ENCODE assay signal across 12 mouse cellular contexts in genomic region chr13:34255297-34255696, GRCm38 (mm10).
DNase-seq lines count a peak whose midpoint lies in the region; ATAC-seq and TF ChIP-seq lines count a peak whose summit lies in the region.
"Had no signal": no experiment of that assay in that cellular context is flagged by ENCODE, and none has a peak within 500 bp of the region (broad histone marks: within the 10 kb centered on the region; RNA-seq: fewer than 3 reads in every experiment).

No protein-coding gene starts in this region.

- no peak for TF ChIP-seq CTCF in liver, adult 2 months (IDR thresholded peaks at IDR 0.05; ENCODE audit: low read depth, low read length)

- no peak overlapping the region for H3K9ac ChIP-seq in liver, adult 2 months (ENCODE audit: low read depth, low read length)
- no peak overlapping the region for H3K9ac ChIP-seq in liver, embryonic 13.5 days
- H3K9ac ChIP-seq: hindbrain, embryonic 14.5 days; midbrain, embryonic 15.5 days had no signal

- 13% methylated on average over 3 of the region's 3 CpGs for WGBS in liver, adult 2 months
- 36% methylated on average over 3 of the region's 3 CpGs for WGBS in liver, embryonic 13.5 days (ENCODE audit: insufficient replicate concordance)

- H3K79me2 ChIP-seq in liver, adult 2 months (ENCODE audit: control insufficient read depth, insufficient read depth, low read length), result peaks cover 10% of the 10 kb centered on the region; the same call in 1 of the 2 replicates

- H3K9me3 ChIP-seq in liver, embryonic 13.5 days (replicated peaks), result no peaks in the 10 kb centered on the region
- H3K9me3 ChIP-seq: midbrain, embryonic 15.5 days had no signal

- no peak for ATAC-seq in liver, embryonic 13.5 days (ENCODE audit: low read depth)
- ATAC-seq: midbrain, embryonic 15.5 days; Patski had no signal

- no peak overlapping the region for H3K4me2 ChIP-seq in liver, embryonic 13.5 days
- H3K4me2 ChIP-seq: hindbrain, embryonic 14.5 days; midbrain, embryonic 15.5 days had no signal

- H3K27me3 ChIP-seq in liver, adult 2 months (ENCODE audit: control insufficient read depth, insufficient read depth, low read length), result no peaks in the 10 kb centered on the region
- no peaks in the 10 kb centered on the region for H3K27me3 ChIP-seq in liver, embryonic 13.5 days
- no peaks in the 10 kb centered on the region for H3K27me3 ChIP-seq in splenic B cell, adult 2 months (ENCODE audit: control insufficient read depth, insufficient read depth, low read length, poor library complexity, severe bottlenecking)
- H3K27me3 ChIP-seq: midbrain, embryonic 15.5 days; Patski had no signal

- no peaks in the 10 kb centered on the region for H3K36me3 ChIP-seq in liver, adult 2 months (ENCODE audit: control insufficient read depth, insufficient read depth, low read length)
- peaks cover 62% of the 10 kb centered on the region for H3K36me3 ChIP-seq in liver, embryonic 13.5 days
- no peaks in the 10 kb centered on the region for H3K36me3 ChIP-seq in splenic B cell, adult 2 months (ENCODE audit: control insufficient read depth, insufficient read depth, low read length, poor library complexity, severe bottlenecking)
- H3K36me3 ChIP-seq: midbrain, embryonic 15.5 days had no signal

- H3K4me3 ChIP-seq in liver, adult 2 months (ENCODE audit: insufficient read depth, low read depth, low read length), result no peak overlapping the region
- H3K4me3 ChIP-seq in liver, embryonic 13.5 days (replicated peaks), result no peak overlapping the region
- H3K4me3 ChIP-seq: midbrain, embryonic 15.5 days had no signal

- peak; percentile 23 to 36 for DNase-seq in cerebellum, postnatal 36 days
- DNase-seq in cerebellum, adult 11-12 months, result no peak
- DNase-seq in liver, adult 2 months (ENCODE audit: extremely low read depth, low read depth, low spot score), result peak; percentile 69
- no peak for DNase-seq in liver
- no peak for DNase-seq in liver, embryonic 13.5 days
- peak; percentile 49 for DNase-seq in splenic B cell, adult 2 months (ENCODE audit: low read depth, low spot score)
- DNase-seq in testis, postnatal 10 days (ENCODE audit: low spot score), result no peak
- no peak for DNase-seq in kidney, postnatal 14 days
- DNase-seq: adrenal gland, adult 8-10 months had no signal

- peak overlapping the region; percentile 55 for H3K27ac ChIP-seq in liver, adult 2 months (replicated peaks; ENCODE audit: insufficient read depth, low read depth, low read length)
- H3K27ac ChIP-seq in liver, embryonic 13.5 days, result peak overlapping the region; percentile 58
- H3K27ac ChIP-seq: hindbrain, embryonic 14.5 days; midbrain, embryonic 15.5 days had no signal

- no peak for TF ChIP-seq POLR2A in liver, adult 2 months (IDR thresholded peaks at IDR 0.05; ENCODE audit: extremely low read depth, insufficient read depth, low read length)

- peaks cover 27% of the 10 kb centered on the region for H3K4me1 ChIP-seq in liver, adult 2 months (ENCODE audit: control insufficient read depth, insufficient read depth, low read length)
- peaks cover 77% of the 10 kb centered on the region for H3K4me1 ChIP-seq in liver, embryonic 13.5 days (replicated peaks)

Comparison
In these comparisons a context has a peak if more than half of its experiments do, and no peak if none do; other contexts are left out.
1. DNase-seq: peak in cerebellum, postnatal 36 days (2 of 2), liver, adult 2 months (single experiment) and splenic B cell, adult 2 months (single experiment); none in cerebellum, adult 11-12 months (single experiment), liver (single experiment), liver, embryonic 13.5 days (single experiment), testis, postnatal 10 days (single experiment) and kidney, postnatal 14 days (single experiment).